Mouse (Mus musculus) liver, embryonic 14.5 days (tissue): ENCODE data around the gene Phpt1. TPM values are rescaled to one million over a fixed set of nuclear protein-coding genes. Genes with fewer than 3 reads are reported as not detected.

ENCODE experiments used
- ATAC-seq: fragments of 200-750 bp; cut with Nextera tagmentation; 2 replicates; pipeline ENCODE4 v1.8.0; 2017; ENCODE audit warnings: moderate number of reproducible peaks, mild to moderate bottlenecking, moderate library complexity; ENCODE audit not compliant: insufficient read depth
- DNase-seq, 3 experiments: peaks; one replicate each; pipeline ENCODE4 v3.0.0-alpha.2; 2012 to 2013; ENCODE audit warnings: low read depth in 3 of 3, low spot score in 3 of 3
- H3K27ac ChIP-seq: fragments of 300-500 bp; sonication (generic); 2 replicates; pipeline ENCODE4 v1.5.1; 2014; ENCODE audit warnings: moderate library complexity, mild to moderate bottlenecking, control low read depth, inconsistent platforms
- H3K27me3 ChIP-seq: fragments of 300-500 bp; sonication (generic); 2 replicates; pipeline ENCODE4 v1.6.1; 2014; ENCODE audit warnings: mild to moderate bottlenecking, low read length, moderate library complexity; ENCODE audit not compliant: control insufficient read depth, insufficient read depth
- H3K36me3 ChIP-seq: fragments of 300-500 bp; sonication (generic); replicated peaks from 2 replicates; pipeline ENCODE4 v1.6.1; 2014; ENCODE audit warnings: low read depth; ENCODE audit not compliant: control insufficient read depth, insufficient read depth
- H3K4me1 ChIP-seq, 2 experiments: fragments of 200-500 bp in 1 of 2; fragments of 300-500 bp in 1 of 2; sonication (generic) in 1 of 2; replicated peaks; 2 replicates each; pipeline ENCODE4 v1.6.1; 2012 to 2014; ENCODE audit warnings: antibody characterized with exemption in 1 of 2, inconsistent platforms in 1 of 2, low read length in 1 of 2; ENCODE audit not compliant: control insufficient read depth in 2 of 2, insufficient read depth in 2 of 2
- H3K4me2 ChIP-seq: fragments of 300-500 bp; sonication (generic); 2 replicates; pipeline ENCODE4 v1.6.1; 2014; ENCODE audit warnings: low read depth, mild to moderate bottlenecking, control low read depth, moderate library complexity
- H3K4me3 ChIP-seq, 2 experiments: fragments of 200-500 bp in 1 of 2; fragments of 300-500 bp in 1 of 2; sonication (generic) in 1 of 2; 2 replicates each; pipeline ENCODE4 v1.5.1; 2012 to 2014; ENCODE audit warnings: low read depth in 2 of 2, low read length in 2 of 2, mild to moderate bottlenecking in 2 of 2, control low read depth in 1 of 2, inconsistent platforms in 1 of 2, moderate library complexity in 1 of 2; ENCODE audit not compliant: insufficient read depth in 1 of 2
- H3K9ac ChIP-seq: fragments of 300-500 bp; sonication (generic); replicated peaks from 2 replicates; pipeline ENCODE4 v1.6.1; 2014; ENCODE audit warnings: mild to moderate bottlenecking, control low read depth, moderate library complexity
- H3K9me3 ChIP-seq: fragments of 300-500 bp; sonication (generic); 2 replicates; pipeline ENCODE4 v1.6.1; 2016; ENCODE audit warnings: low read length, mixed read lengths; ENCODE audit not compliant: control insufficient read depth
- CTCF ChIP-seq: IDR thresholded peaks from 2 replicates; pipeline ENCODE4 v1.5.1; 2016; ENCODE audit warnings: antibody characterized with exemption, low read depth, control low read depth
- EP300 ChIP-seq: IDR thresholded peaks from 2 replicates; pipeline ENCODE4 v1.6.1; 2016; ENCODE audit warnings: antibody characterized with exemption, low read depth
- WGBS: fragments of 180-500 bp; shearing (Covaris S2); extraction: QIAGEN DNeasy Blood & Tissue Kit; methylation state at CpG from one replicate; pipeline ENCODE4 v1.1.7; 2014; ENCODE audit not compliant: insufficient replicate concordance; 5-methylcytosine and 5-hydroxymethylcytosine counted together
- polyA plus RNA-seq, 2 experiments: library from polyadenylated mRNA; depleted of rRNA in 1 of 2; stranded (reverse) in 1 of 2; unstranded in 1 of 2; fragments of >200 nt; fragmentation: Nextera tagmentation in 1 of 2; extraction: Ambion mirVana in 1 of 2; gene quantifications; 2 replicates each; pipeline versions ENCODE4 v1.2.1 to v1.2.3; 2012 to 2014

The Phpt1 gene
- polyA plus RNA-seq, 2 experiments = 31.4 to 44.9 TPM

- H3K4me3 ChIP-seq = no peak overlapping the region
- H3K4me2 ChIP-seq = no peak overlapping the region
- no peaks in the 10 kb centered on the region for H3K27me3 ChIP-seq
- no peak for TF ChIP-seq CTCF
- TF ChIP-seq EP300 = no peak
- no peaks in the 10 kb centered on the region for H3K9me3 ChIP-seq
- DNase-seq (no peak), ATAC-seq (no peak)
- H3K4me1 ChIP-seq = no peaks in the 10 kb centered on the region
- peaks cover 8% of the 10 kb centered on the region for H3K36me3 ChIP-seq
- 85% methylated on average over 8 of the region's 8 CpGs for WGBS
- H3K27ac ChIP-seq = no peak overlapping the region
- H3K9ac ChIP-seq = no peak overlapping the region
Measured at GRCm38 (mm10) chr2:25587290-25587689, 12.3 kb upstream of the Phpt1 start.

GRCm38 (mm10) chr2:25585601-25586000, 10.6 kb upstream of the Phpt1 start:
- no peak overlapping the region for H3K4me3 ChIP-seq
- no peak overlapping the region for H3K9ac ChIP-seq
- H3K27ac ChIP-seq = no peak overlapping the region
- H3K4me1 ChIP-seq = 0 out of 4 replicates have a peak, but pooled peaks cover 0 to 2% of the 10 kb centered on the region in 2 experiments
- H3K36me3 ChIP-seq = peaks cover 7% of the 10 kb centered on the region
- TF ChIP-seq EP300 (no peak), CTCF (no peak)
- peaks cover 5% of the 10 kb centered on the region for H3K27me3 ChIP-seq
- no peaks in the 10 kb centered on the region for H3K9me3 ChIP-seq
- ATAC-seq (no peak), DNase-seq (no peak)
- WGBS = 70% methylated on average over 3 of the region's 3 CpGs
- no peak overlapping the region for H3K4me2 ChIP-seq

GRCm38 (mm10) chr2:25584856-25585255, 9.8 kb upstream of the Phpt1 start:
- Histone ChIP-seq H3K9me3 (no peaks in the 10 kb centered on the region), H3K27me3 (peaks cover 13% of the 10 kb centered on the region), H3K4me1 (0 out of 4 replicates have a peak, but pooled peaks cover 0 to 2% of the 10 kb centered on the region in 2 experiments), H3K27ac (no peak overlapping the region), H3K4me2 (no peak overlapping the region), H3K4me3 (no peak overlapping the region), H3K36me3 (peaks cover 7% of the 10 kb centered on the region), H3K9ac (no peak overlapping the region)
- TF ChIP-seq EP300 (no peak), CTCF (no peak)
- no peak for DNase-seq
- no peak for ATAC-seq
- WGBS = 81% methylated on average over 4 of the region's 4 CpGs

- TF ChIP-seq EP300 (no peak), CTCF (no peak)
- no peak overlapping the region for H3K4me3 ChIP-seq
- ATAC-seq = no peak
Measured at GRCm38 (mm10) chr2:25584152-25584551, 9.1 kb upstream of the Phpt1 start.

GRCm38 (mm10) chr2:25583571-25583970, 8.5 kb upstream of the Phpt1 start:
- WGBS = 58% methylated on average over 4 of the region's 4 CpGs
- H3K9me3 ChIP-seq = no peaks in the 10 kb centered on the region
- H3K27ac ChIP-seq = no peak overlapping the region
- DNase-seq (no peak), ATAC-seq (no peak)
- TF ChIP-seq CTCF = no peak
- TF ChIP-seq EP300 = no peak
- 0 out of 4 replicates have a peak, but pooled peaks cover 0 to 2% of the 10 kb centered on the region in 2 experiments for H3K4me1 ChIP-seq
- H3K4me2 ChIP-seq = no peak overlapping the region
- no peak overlapping the region for H3K9ac ChIP-seq
- H3K27me3 ChIP-seq = peaks cover 26% of the 10 kb centered on the region
- no peak overlapping the region for H3K4me3 ChIP-seq
- H3K36me3 ChIP-seq = peaks cover 7% of the 10 kb centered on the region

More at GRCm38 (mm10) chr2:25584152-25584551, 9.1 kb upstream of the Phpt1 start:
- WGBS = 80% methylated on average over 3 of the region's 3 CpGs
- H3K9me3 ChIP-seq = no peaks in the 10 kb centered on the region
- 0 out of 4 replicates have a peak, but pooled peaks cover 0 to 2% of the 10 kb centered on the region in 2 experiments for H3K4me1 ChIP-seq
- no peak overlapping the region for H3K9ac ChIP-seq
- H3K36me3 ChIP-seq = peaks cover 7% of the 10 kb centered on the region
- no peak overlapping the region for H3K27ac ChIP-seq
- H3K27me3 ChIP-seq = peaks cover 20% of the 10 kb centered on the region
- DNase-seq = no peak
- H3K4me2 ChIP-seq = no peak overlapping the region
